Mouse (Mus musculus) intestine, embryonic 14.5 days (tissue): ENCODE measurements around the gene Mms19. TPM values are rescaled to one million over a fixed set of nuclear protein-coding genes. Genes with fewer than 3 reads are reported as not detected.
"Not testable (repeated sequence)": the region's sequence is repeated elsewhere in the genome, so short reads cannot be mapped to it uniquely, and the experiment has no call there.

ENCODE experiments used
- ATAC-seq: fragments of 200-750 bp; cut with Nextera tagmentation; replicated peaks from 2 replicates; pipeline ENCODE4 v1.8.0; 2017; ENCODE audit warnings: low read depth, moderate number of reproducible peaks, moderate TSS enrichment, moderate library complexity; ENCODE audit not compliant: low FRiP score, low TSS enrichment
- DNase-seq: peaks from one replicate; pipeline ENCODE4 v3.0.0-alpha.2; 2018; ENCODE audit warnings: low spot score
- H3K27ac ChIP-seq: fragments of 300-500 bp; sonication (generic); 2 replicates; pipeline ENCODE4 v1.5.1; 2014; ENCODE audit warnings: low read depth, mild to moderate bottlenecking, control low read depth
- H3K27me3 ChIP-seq: fragments of 300-500 bp; sonication (generic); replicated peaks from 2 replicates; pipeline ENCODE4 v1.6.1; 2014; ENCODE audit warnings: low read length, control low read depth; ENCODE audit not compliant: control insufficient read depth, insufficient read depth
- H3K36me3 ChIP-seq: fragments of 300-500 bp; sonication (generic); 2 replicates; pipeline ENCODE4 v1.6.1; 2014; ENCODE audit warnings: low read length, control low read depth; ENCODE audit not compliant: control insufficient read depth, insufficient read depth
- H3K4me1 ChIP-seq: fragments of 300-500 bp; sonication (generic); replicated peaks from 2 replicates; pipeline ENCODE4 v1.6.1; 2014; ENCODE audit warnings: low read length, control low read depth, mixed read lengths; ENCODE audit not compliant: control insufficient read depth, insufficient read depth
- H3K4me2 ChIP-seq: fragments of 300-500 bp; sonication (generic); 2 replicates; pipeline ENCODE4 v1.6.1; 2014; ENCODE audit warnings: low read length
- H3K4me3 ChIP-seq: fragments of 300-500 bp; sonication (generic); 2 replicates; pipeline ENCODE4 v1.5.1; 2014; ENCODE audit warnings: low read depth, low read length, control low read depth, mixed read lengths
- H3K9ac ChIP-seq: fragments of 300-500 bp; sonication (generic); 2 replicates; pipeline ENCODE4 v1.6.1; 2014; ENCODE audit warnings: mild to moderate bottlenecking, low read length
- H3K9me3 ChIP-seq: fragments of 300-500 bp; sonication (generic); 2 replicates; pipeline ENCODE4 v1.6.1; 2016; ENCODE audit warnings: low read length, control low read depth; ENCODE audit not compliant: control insufficient read depth
- WGBS: fragments of 180-500 bp; shearing (Covaris S2); extraction: QIAGEN DNeasy Blood & Tissue Kit; methylation state at CpG from one replicate; pipeline ENCODE4 v1.1.7; 2014; 5-methylcytosine and 5-hydroxymethylcytosine counted together
- polyA plus RNA-seq: library from polyadenylated mRNA; unstranded; fragments of >200 nt; fragmentation: Nextera tagmentation; extraction: Ambion mirVana; gene quantifications from 2 replicates; pipeline ENCODE4 v1.2.1, GENCODE M21; 2014

Mms19 gene
- polyA plus RNA-seq, 1 experiment from 2014 or later: 36.3 TPM

DNA sequence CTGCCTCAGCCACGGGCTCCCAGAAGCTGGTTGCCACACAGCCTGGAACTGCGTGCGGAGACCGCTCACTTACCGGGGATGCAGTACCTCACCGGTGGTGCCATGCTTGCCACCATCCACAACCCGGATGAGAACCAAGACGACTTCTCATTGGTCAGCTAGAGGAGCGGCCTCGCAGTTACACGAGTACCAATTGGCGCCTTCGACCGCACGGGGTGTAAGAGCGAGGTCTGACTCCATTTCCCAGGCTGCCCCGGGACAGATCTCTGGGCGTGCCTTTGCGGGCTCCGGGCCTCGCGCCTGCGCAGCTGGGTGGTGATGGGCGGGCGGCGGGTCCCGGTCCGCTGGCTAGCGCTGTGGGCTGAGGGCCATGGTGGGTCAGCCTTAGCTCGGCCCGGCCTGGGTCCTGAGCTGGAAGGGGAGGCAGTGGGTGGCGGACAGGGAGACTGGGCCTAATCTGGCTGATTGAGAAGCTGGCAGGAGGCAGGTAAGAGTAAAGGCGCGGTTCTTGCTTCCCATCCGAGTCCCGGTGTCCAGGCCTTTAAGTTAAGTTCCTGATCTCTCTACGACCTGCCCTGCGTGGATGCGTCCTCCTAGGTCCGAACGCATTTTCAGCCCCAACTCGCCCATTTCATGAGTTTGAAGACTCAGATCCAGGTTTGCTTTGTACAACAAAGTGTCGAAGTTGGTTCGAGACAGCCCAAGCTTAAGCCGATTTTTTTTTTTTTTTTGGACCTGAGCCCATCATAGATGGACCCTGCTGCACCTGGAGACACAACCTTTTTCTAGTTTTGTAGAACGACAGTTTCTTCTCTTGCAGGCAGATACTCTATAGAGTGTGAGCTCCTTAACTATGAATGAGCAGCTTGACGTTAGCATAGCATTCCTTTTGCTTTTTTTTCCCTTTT lies 47.5 kb downstream of the Mms19 start, which contains the start of the genes Exosc1 and Zdhhc16:
Gene Exosc1 (minus strand): TSS at position 245 of the 908 bp plus-strand sequence.
Gene Zdhhc16 (plus strand): TSS at position 302 of the 908 bp plus-strand sequence.
- H3K36me3 ChIP-seq: peaks cover 44% of the 10 kb centered on the region
- H3K9ac ChIP-seq: peak within 1 kb of the TSS; percentile 72
- peaks cover 16% of the 10 kb centered on the region for H3K4me1 ChIP-seq
- H3K4me2 ChIP-seq: peak within 1 kb of the TSS; percentile 97
- no peak within 1 kb of the TSS for H3K27ac ChIP-seq
- peak within 1 kb of the TSS; percentile 80 for H3K4me3 ChIP-seq
- no peaks in the 10 kb centered on the region for H3K27me3 ChIP-seq
- H3K9me3 ChIP-seq: no peaks in the 10 kb centered on the region
- peak; percentile 96 for DNase-seq
- peak; percentile 100 for ATAC-seq
- under 1% methylated on average over 47 of the region's 47 CpGs for WGBS

- Histone ChIP-seq H3K27me3 (no peaks in the 10 kb centered on the region), H3K9me3 (no peaks in the 10 kb centered on the region), H3K9ac (peak overlapping the region; percentile 50), H3K36me3 (peaks cover 44% of the 10 kb centered on the region), H3K4me1 (peaks cover 16% of the 10 kb centered on the region), H3K4me3 (peak overlapping the region; percentile 80), H3K27ac (no peak overlapping the region), H3K4me2 (peak overlapping the region; percentile 97)
- no peak for DNase-seq
- 1% methylated on average over 28 of the region's 28 CpGs for WGBS
- peak; percentile 14; the same call in 1 of the 2 replicates for ATAC-seq
These were observed 48.3 kb downstream of the Mms19 start for GRCm38 (mm10) chr19:41932686-41933085.

- DNase-seq (no peak), ATAC-seq (no peak)
- H3K4me2 ChIP-seq: no peak overlapping the region
- H3K9me3 ChIP-seq: no peaks in the 10 kb centered on the region
- WGBS: 69% methylated on average over 5 of the region's 5 CpGs
- H3K27ac ChIP-seq: no peak overlapping the region
- H3K9ac ChIP-seq: no peak overlapping the region
- H3K36me3 ChIP-seq: peaks cover 76% of the 10 kb centered on the region
- H3K4me1 ChIP-seq: no peaks in the 10 kb centered on the region
- no peaks in the 10 kb centered on the region for H3K27me3 ChIP-seq
- no peak overlapping the region for H3K4me3 ChIP-seq
These were observed 60.4 kb downstream of the Mms19 start for GRCm38 (mm10) chr19:41920412-41921067.

- Histone ChIP-seq H3K4me1 (peaks cover under 1% of the 10 kb centered on the region; the same call in 1 of the 2 replicates), H3K4me3 (no peak overlapping the region), H3K9me3 (no peaks in the 10 kb centered on the region), H3K27ac (no peak overlapping the region), H3K36me3 (peaks cover 80% of the 10 kb centered on the region), H3K27me3 (no peaks in the 10 kb centered on the region), H3K9ac (no peak overlapping the region), H3K4me2 (no peak overlapping the region)
- ATAC-seq (no peak), DNase-seq (no peak)
- WGBS: 60% methylated on average over 4 of the region's 4 CpGs
These were observed 61.5 kb downstream of the Mms19 start for GRCm38 (mm10) chr19:41919471-41919870.

GRCm38 (mm10) chr19:41916853-41917252 lies 64.1 kb downstream of the Mms19 start:
- H3K4me2 ChIP-seq: no peak overlapping the region
- ATAC-seq (no peak), DNase-seq (no peak)
- no peak overlapping the region for H3K4me3 ChIP-seq
- 89% methylated on average over 4 of the region's 4 CpGs for WGBS
- H3K4me1 ChIP-seq: peaks cover 13% of the 10 kb centered on the region
- H3K36me3 ChIP-seq: peaks cover 64% of the 10 kb centered on the region
- no peak overlapping the region for H3K9ac ChIP-seq
- H3K9me3 ChIP-seq: no peaks in the 10 kb centered on the region
- H3K27me3 ChIP-seq: no peaks in the 10 kb centered on the region
- no peak overlapping the region for H3K27ac ChIP-seq

DNA sequence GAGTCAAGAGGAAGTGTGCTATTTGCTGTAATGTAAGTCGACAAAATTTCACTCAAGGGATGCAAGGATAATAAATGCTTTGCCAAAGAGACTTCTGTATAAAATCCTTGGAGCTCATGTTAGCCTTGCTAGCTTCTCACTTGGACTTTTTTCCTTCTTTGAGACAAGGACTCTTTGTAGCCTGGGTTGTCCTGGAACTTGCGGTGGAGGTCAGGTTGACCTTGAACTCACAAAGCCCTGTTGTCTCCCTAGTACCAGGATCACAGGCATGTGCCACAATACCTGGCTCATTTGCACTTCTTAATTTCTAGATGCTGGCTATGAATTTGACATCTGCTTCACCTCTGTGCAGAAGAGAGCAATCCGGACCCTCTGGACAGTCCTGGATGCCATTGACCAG lies 65.7 kb downstream of the Mms19 start:
- Histone ChIP-seq H3K36me3 (peaks cover 50% of the 10 kb centered on the region), H3K4me1 (peaks cover 13% of the 10 kb centered on the region), H3K4me3 (no peak overlapping the region), H3K4me2 (no peak overlapping the region), H3K9me3 (no peaks in the 10 kb centered on the region), H3K27me3 (no peaks in the 10 kb centered on the region), H3K9ac (no peak overlapping the region), H3K27ac (no peak overlapping the region)
- ATAC-seq (no peak), DNase-seq (no peak)
- WGBS: 91% methylated on average over 3 of the region's 3 CpGs

- Histone ChIP-seq H3K4me1 (peaks cover 13% of the 10 kb centered on the region), H3K4me3 (peak overlapping the region; percentile 98), H3K36me3 (peaks cover 44% of the 10 kb centered on the region), H3K4me2 (peak overlapping the region; percentile 60)
- not testable (repeated sequence) for DNase-seq, H3K9me3 ChIP-seq, H3K27ac ChIP-seq, H3K27me3 ChIP-seq, ATAC-seq, H3K9ac ChIP-seq
These were observed 66.4 kb downstream of the Mms19 start for GRCm38 (mm10) chr19:41914592-41914882.

DNA sequence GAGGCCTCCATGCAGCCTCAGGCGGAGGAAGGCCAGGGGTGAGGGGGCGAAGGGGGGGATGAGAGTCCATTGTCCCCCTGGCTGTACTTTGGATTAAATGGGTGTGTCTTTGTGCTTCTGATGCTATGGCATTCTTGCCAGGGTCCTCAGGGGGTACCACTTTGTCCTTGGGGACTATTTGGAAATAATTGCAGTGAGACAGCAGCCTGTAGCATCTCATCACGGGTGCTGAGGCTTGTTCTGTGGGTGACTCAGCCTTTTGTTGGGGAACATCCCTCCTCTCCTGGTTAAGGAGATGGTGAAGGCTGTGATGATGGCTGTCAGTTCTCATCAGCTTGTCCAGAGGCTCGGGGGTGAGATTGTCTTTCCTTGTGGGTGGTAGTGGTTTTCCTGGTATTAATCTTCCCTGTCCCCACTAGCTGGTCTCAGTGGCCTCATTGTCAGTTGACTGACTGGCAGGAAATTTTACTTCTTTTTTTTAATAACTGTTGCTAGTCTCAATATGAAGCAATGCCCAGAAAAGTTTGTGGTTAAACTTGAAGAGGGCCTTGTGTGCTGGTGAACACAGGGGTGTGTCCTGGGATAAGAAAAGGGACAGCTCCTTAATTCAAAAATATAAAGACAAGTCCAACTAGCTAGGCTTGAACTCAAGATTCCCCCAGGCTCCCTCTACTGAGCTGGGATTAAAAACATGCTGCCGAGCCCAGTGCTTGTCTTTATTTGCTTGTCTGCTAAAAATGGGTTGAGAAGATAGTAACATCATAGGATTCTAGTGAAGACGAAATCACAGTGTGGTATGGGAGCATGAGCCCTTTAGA lies 67.0 kb downstream of the Mms19 start:
- H3K27ac ChIP-seq: no peak overlapping the region
- peak overlapping the region; percentile 95 for H3K9ac ChIP-seq
- H3K27me3 ChIP-seq: no peaks in the 10 kb centered on the region
- ATAC-seq (no peak), DNase-seq (no peak)
- peaks cover 13% of the 10 kb centered on the region for H3K4me1 ChIP-seq
- no peaks in the 10 kb centered on the region for H3K9me3 ChIP-seq
- peak overlapping the region; percentile 60 for H3K4me2 ChIP-seq
- peaks cover 38% of the 10 kb centered on the region for H3K36me3 ChIP-seq
- peak overlapping the region; percentile 98 for H3K4me3 ChIP-seq
- 50% methylated on average over 6 of the region's 6 CpGs for WGBS
